Mouse (Mus musculus) large intestine, adult 2 months (tissue): ENCODE measurements at regions not wholly inside any gene's neighbourhood (a gene's known extent, or its start where the extent isn't known, plus 50 kb on each side); places are given as distances from the start of the nearest gene placed in this dataset.

ENCODE experiments used
- DNase-seq: peaks from one replicate; pipeline ENCODE4 v3.0.0-alpha.2; 2012; ENCODE audit warnings: low read depth, low spot score
- WGBS: fragments of 180-500 bp; shearing (Covaris S2); methylation state at CpG from one replicate; pipeline ENCODE4 v1.1.7; 2018; 5-methylcytosine and 5-hydroxymethylcytosine counted together

GRCm38 (mm10) chr1:25921184-25921583, 91.7 kb upstream of the Adgrb3 start:
- WGBS: 68% methylated on average over 2 of the region's 2 CpGs

GRCm38 (mm10) chr1:25894169-25894568, 64.7 kb upstream of the Adgrb3 start:
- WGBS: 68% methylated on average over 2 of the region's 2 CpGs
- DNase-seq: no peak

More at GRCm38 (mm10) chr1:25921184-25921583, 91.7 kb upstream of the Adgrb3 start:
- no peak for DNase-seq

DNA sequence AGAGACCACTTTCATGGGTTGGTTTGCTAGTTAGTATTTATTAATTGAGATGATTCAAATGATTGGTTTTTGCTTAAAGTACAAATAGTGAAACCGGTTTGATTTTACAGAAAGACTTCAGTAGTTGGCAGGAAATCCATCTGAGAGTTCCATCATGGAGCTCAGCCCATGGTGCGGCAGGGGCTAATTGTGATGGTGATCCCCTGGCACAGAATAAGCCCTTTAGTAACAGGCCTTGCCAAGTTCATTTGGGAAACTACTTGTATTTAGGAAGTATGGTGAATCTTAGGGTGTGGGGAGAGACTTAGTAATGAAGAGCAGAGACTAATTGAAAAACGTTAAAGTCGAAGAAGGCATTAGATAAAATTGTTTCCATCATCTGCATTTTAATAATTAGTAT, 63.5 kb upstream of the Adgrb3 start:
- no peak for DNase-seq
- WGBS: 80% methylated on average over 4 of the region's 4 CpGs

GRCm38 (mm10) chr1:25892026-25892739, 62.7 kb upstream of the Adgrb3 start:
- WGBS: 78% methylated on average over 5 of the region's 5 CpGs
- no peak for DNase-seq

- WGBS: 32% methylated on average over 1 of the region's 1 CpGs
- peak; percentile 42 for DNase-seq
These were observed 58.5 kb upstream of the Adgrb3 start for GRCm38 (mm10) chr1:25888004-25888403.

DNA sequence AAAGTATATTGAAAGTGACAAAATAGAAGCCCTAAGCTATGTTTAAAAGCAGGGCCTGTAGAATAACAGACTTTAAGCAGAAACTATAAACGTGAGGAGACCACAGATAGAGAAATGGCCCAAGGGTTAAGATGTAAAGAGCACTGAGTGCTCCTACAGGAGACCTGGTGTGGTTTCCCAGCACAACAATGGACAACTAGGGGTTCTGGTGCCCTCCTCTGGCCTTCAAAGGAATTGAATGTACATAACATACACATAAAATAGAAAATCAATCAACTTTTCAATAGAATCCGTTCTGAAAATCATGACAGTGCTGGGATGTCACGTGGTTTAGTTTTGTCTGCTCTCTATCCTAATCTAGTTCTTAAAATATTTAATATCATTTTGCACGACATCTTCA, 55.5 kb upstream of the Adgrb3 start:
- DNase-seq: no peak
- WGBS: 69% methylated on average over 4 of the region's 4 CpGs
